Mouse (Mus musculus) layer of hippocampus, postnatal 36 days (tissue): Measurements from ENCODE around the gene Pdik1l. TPM values are rescaled to one million over a fixed set of nuclear protein-coding genes. Genes with fewer than 3 reads are reported as not detected.
"Not testable (repeated sequence)": the region's sequence is repeated elsewhere in the genome, so short reads cannot be mapped to it uniquely, and the experiment has no call there.

ENCODE experiments used
- DNase-seq, 2 experiments: peaks; one replicate each; pipeline ENCODE4 v3.0.0; 2022
- total RNA-seq, 2 experiments: library from RNA; stranded (reverse); gene quantifications; 2 replicates each; pipeline ENCODE4 v1.2.3; 2021

Pdik1l gene
- total RNA-seq, 2 experiments from 2014 or later, result 16.7 to 21.5 TPM

DNA sequence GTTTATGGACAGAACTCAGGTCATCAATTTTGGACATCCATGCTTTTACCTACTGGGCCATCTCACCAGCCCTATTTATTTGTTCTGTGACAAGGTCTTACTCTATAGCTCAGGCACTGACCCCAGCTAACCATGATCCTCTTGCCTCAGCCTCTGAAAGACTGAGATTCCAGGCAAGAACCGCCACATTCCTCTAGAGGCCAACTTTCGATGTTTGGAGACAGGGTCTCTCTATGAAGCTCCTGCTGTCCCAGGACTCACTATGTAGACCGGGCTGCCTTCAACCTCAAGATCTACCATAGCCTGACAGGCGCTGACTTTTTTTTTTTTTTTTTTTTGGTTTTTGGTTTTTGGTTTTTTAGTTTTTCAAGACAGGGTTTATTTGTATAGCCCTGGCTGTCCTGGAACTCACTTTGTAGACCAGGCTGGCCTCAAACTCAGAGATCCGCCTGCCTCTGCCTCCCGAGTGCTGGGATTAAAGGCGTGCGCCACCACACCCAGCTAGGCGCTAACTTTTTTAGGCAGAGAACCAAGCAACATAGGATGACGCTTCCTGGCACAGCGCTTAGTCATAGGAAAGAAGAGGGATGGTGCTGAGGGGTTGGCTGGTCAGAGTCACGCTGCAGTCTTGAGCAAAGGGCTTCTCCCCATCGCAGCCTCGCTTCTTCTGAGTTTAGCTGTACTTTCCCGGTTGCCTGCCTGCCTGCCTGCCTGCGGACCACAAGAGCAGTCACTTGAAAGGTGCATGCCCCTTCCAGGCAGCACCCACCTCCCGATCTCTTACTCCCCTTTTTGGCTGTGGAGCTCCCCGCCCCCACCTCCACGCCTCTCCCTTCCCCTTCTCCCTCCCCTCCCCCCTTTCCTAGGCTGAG, 11.2 kb upstream of the Pdik1l start:
- DNase-seq, result no peak

GRCm38 (mm10) chr4:134297369-134297768, 9.7 kb upstream of the Pdik1l start:
- no peak for DNase-seq

DNA sequence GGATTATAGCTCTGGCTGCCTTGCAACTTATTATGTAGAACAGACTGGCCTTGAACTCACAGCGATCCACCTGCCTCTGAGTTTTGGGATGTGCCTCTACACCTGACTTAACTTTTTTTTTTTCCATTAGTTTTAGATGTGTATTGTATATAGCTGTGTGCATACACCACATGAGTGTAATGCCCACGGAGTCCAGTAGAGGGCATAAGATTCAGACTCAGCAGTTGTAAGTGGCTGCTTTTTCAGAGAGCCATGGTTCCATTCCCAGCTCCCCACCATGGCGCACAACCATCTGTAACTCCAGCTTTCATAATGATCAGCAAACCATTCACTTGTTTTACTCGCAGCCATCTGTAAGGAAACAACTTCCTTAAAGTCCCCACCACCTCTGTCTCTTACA, 8.8 kb upstream of the Pdik1l start:
- DNase-seq, result no peak

- DNase-seq, result not testable (repeated sequence)
These were observed 8.4 kb upstream of the Pdik1l start for GRCm38 (mm10) chr4:134296096-134296495.

DNA sequence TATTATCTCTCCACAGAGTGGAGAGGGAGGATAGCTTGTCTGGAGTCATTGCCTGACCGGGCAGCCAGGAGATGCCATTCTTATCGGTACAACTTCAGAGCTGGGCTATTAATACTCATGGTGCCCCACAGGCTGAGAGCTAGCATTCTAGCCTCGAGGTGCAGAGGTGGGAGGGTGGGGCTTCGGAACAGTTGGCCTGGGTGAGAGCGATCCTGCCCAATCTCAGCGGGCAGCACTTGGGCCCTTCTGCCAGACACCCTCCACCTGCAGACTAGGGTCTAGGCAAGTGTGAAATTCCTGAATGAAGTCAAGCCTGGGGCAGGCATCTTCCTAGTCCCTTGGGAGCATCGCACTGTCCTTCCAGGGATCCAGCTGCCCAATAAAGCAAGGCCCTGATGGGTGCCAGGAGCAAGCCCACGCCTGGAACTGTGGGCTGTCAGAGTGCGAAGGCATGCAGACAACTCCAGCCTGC, 6.0 kb upstream of the Pdik1l start:
- no peak for DNase-seq

GRCm38 (mm10) chr4:134293061-134293691, 5.5 kb upstream of the Pdik1l start:
- DNase-seq, result no peak

GRCm38 (mm10) chr4:134292067-134292466, 4.4 kb upstream of the Pdik1l start:
- DNase-seq, result peak; percentile 58 to 60

DNA sequence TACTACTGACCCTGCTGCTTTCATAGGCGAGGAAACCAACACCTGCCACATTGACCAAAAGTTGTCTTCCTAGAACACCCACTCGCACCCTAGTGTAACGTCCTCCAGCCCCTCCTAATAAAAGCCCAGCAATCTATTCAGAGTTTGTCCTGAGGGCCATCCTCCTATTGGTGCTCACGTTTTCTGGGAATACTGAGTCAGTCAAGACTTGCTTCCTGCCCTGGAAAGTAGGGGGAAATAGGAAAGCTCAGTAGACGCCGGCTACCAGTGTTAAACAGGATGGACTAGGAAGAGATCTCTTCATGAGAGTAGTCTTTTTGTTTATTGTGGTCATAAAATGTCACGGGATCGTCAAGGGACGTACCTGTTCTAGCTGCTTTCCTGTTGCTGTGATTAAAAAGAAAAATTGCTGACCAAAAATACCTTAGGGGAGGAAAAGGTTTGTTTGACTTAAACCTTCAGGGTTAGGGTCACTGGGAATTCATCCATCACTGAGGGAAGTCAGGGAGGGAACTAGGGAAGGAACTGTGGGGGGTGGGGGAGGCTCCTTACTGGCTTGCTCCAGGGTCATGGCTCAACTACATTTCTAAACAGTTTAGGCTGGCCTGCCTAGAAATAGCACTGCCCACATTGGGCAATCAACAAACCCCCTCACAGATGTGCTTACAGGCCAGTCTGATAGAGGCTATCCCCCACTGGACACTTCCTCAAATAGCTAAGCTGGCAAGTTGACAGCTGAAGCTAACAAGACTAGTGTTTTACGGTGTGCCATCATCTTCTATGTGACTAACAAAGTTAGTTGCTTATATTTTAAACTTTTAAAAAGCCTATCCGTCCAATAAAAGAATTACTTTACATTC, 932 bp upstream of the Pdik1l start:
- no peak for DNase-seq

DNA sequence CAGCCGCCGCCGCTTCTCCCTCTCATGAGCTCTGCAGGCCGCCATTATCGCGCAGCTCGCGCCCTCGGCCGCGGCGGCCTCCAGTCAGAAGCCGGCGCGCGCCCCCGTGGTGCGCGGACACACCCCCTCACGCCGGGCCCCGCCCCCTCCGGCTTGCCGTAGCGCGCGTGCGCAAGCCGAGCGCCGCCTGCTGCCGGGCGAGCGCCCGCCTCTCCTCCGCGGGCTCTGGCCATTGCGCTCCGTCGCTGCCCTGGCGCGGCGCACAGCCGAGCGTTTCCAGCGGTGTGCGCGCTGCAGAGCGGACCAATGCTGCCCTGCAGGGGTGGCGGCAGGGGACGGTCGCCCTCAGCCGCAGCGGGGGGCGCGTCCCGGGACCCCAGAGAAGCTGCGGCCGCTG, 529 bp downstream of the Pdik1l start:
- peak; percentile 96 to 98 for DNase-seq

GRCm38 (mm10) chr4:134286226-134287167, 1.2 kb downstream of the Pdik1l start:
- no peak for DNase-seq

GRCm38 (mm10) chr4:134284942-134285341, 2.8 kb downstream of the Pdik1l start:
- no peak for DNase-seq

DNA sequence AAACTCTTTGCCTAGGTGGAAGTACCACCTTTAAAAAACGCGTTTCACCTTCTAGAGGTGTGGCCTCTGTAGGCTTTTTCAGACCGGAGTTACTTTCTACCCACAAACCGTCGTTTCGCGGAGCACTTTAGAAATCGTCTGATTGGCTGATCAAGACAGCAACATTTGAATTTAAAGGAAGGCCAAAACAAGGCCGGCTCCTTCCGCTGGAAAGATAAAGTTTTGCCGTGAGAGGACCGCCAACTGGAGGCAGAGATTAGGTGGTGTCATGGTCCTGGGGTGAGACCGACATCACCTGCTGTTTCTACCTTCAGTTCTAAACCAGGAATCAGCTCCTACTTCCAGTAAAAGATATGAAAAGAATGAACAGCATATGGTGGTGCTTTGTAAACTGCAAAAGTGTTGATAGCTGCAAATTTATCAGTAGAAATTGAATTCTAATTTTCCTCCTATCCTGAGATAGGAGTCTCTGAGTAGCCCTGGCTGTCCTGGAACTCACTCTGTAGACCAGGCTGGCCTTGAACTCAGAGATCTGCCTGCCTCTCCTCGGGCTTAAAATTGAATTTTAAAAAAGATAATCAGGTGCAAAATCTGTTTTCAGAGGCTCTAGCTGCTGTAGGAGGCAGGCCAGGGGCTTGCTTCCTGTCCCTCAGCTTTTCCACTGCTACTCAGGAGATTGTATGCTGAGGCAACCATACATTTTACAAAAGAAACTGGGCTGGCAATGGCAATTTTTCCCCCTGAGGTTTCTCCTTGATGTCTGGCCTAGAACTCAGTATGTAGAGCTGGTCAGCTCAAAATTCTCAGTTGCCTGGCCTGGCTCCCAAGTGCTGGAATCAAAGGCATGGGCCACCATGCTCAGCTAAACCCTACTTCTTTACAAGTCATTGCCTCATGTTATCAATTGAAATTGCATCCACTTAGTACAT, 14.0 kb downstream of the Pdik1l start:
- DNase-seq, result no peak

GRCm38 (mm10) chr4:134272731-134273416, 14.8 kb downstream of the Pdik1l start:
- no peak for DNase-seq

GRCm38 (mm10) chr4:134271979-134272378, 15.7 kb downstream of the Pdik1l start:
- DNase-seq, result no peak

DNA sequence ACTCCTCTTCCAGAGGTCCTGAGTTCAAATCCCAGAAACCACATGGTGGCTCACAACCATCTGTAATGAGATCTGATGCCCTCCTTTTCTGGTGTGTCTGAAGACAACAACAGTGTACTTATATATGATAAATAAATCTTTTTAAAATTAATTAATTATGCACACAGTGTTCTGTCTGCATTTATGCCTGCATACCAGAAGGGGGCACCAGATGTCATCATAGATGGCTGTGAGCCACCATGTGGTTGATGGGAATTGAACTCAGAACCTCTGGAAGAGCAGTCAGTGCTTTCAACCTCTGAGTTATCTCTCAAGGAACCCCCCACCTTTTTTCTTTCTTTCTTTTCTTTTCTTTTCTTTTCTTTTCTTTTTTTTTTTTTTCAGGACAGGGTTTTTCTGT, 18.1 kb downstream of the Pdik1l start:
- DNase-seq, result not testable (repeated sequence)

- no peak for DNase-seq
These were observed 19.5 kb downstream of the Pdik1l start for GRCm38 (mm10) chr4:134268102-134268655.

DNA sequence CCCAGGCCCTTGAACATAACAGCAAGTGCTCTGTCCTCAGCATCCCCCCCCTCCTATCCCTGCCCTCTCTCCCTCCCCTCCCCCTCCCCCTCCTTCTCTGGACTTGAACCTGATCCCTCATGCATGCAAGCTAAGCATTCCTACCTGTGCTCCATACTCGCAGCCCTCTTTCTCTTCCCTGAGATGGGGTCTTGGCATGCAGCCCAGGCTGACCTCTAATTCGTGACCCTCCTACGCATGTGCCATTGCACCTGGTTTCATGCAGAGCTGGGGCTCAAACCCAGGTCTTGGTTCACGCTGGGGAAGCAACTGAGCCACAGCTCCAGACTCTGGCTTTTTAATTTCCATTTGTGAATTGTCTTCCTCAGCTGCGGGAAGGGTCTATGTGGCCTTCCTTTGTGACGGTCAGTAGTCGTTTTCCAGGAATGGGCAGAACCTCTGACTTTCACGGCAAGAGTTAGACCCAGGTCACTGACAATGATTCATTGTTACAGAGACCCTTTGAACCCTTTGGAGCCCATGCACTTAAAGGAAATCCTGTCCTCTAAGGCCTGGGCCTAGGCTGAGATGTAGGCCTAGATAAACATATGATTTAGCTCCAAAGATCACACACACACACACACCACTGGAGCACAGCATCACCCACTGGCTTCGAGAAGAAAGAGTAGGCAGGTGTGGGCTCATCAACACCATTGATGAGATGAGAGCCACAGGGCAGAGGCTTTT, 21.7 kb downstream of the Pdik1l start:
- DNase-seq, result no peak

DNA sequence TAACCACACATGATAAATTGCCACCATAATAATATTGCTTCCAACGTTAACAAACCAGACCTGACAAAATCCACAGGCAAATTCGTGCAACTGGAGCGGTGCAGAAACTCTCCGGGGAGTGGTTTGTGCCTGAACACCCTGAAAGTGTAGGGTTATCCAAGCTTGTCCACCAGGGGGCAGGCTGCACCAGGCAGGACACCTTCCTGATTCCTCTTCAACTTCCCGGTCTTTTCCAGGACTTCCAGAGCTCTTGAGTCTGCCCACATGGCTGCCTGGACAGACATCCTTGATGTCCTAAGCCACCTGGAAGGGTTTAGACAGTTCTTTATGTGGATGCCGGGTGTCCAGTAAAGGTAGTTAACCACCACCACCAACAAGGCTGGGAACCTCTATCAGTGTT, 24.5 kb downstream of the Pdik1l start:
- DNase-seq, result no peak

- no peak for DNase-seq
These were observed 29.3 kb downstream of the Pdik1l start for GRCm38 (mm10) chr4:134258354-134258753.
